Mouse (Mus musculus): ENCODE data around the gene 1700015G11Rik.

The 1700015G11Rik gene

DNA sequence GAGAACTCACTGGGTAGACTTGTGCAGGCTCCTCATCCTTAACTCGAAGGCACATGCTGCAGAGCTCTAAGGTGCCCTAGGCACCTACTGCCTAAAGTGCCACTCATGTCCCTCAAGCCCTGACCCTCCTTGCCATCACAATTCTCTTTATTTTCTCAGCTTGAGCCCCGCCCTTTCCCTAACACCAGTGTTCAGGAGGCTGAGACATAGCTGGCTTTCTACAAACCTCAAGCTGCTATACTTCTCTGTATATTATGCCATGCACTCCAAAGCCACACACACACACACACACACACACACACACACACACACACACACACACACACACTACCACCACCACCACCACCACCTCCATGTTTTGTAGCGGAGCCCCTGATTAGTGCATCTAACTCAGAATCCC, at the start of gene 1700015G11Rik:
TSS of gene 1700015G11Rik (minus strand) at position 101 of the 400 bp plus-strand sequence.
- no peak for DNase-seq (ENCODE audit: low spot score)

DNA sequence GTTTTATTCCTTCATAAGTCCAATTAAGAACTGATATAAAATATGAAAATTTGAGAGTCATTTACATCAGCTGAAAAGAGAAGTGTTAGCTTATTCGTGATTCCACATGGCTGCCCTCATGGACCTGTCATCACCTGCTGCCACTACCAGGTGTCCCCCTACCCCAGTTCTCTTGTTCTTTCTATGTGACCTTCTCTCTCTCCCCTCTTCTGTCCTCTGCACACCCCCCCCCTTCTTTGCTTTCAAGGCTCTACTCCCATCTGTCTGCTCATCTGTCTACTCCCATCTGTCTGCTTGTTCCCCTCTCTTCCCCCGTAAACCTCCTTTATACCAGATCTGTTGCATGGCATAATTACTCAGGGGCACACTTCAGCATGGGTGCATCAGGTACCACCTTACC, 41.4 kb upstream of the 1700015G11Rik start:
- no peak for DNase-seq (ENCODE audit: low spot score)

DNA sequence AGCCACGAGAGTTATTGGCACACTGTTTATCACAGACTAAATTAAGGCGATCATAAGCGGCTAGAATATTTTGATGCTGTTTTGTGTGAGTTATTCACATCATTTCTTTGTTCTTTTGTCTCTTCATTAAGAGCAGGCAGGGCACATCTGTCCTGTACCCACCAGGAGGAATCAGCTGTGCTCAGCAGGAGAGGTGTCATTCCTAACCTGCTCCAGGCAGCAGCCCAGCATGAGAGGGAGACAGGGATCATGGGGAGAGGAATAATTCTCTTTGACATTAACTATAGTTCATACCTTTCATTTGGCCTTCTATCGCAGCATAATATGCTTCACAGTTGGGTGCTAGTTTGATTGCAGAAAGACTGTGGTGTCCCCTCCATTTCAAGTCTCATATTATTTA, 40.7 kb upstream of the 1700015G11Rik start:
- DNase-seq (ENCODE audit: low spot score) = no peak

DNA sequence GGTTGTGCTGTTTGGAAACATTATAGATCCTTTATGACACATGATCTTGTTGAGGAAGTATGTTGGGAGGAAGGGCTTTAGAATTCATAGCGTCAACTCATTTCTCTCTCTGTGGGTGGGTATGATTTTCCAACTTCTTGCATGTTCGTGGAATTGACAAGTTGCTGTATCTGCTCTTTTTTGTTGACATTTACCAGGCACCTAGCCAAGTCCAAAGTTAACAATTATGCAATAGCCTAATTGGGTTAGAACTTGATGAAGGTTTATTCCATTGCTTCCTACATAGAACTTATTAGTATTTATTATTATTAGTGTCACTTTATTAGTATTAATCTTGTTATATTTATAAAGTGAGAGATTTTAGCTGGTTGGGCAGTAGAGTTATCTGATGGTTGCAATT, 40.3 kb upstream of the 1700015G11Rik start:
- DNase-seq (ENCODE audit: low spot score) = no peak

DNA sequence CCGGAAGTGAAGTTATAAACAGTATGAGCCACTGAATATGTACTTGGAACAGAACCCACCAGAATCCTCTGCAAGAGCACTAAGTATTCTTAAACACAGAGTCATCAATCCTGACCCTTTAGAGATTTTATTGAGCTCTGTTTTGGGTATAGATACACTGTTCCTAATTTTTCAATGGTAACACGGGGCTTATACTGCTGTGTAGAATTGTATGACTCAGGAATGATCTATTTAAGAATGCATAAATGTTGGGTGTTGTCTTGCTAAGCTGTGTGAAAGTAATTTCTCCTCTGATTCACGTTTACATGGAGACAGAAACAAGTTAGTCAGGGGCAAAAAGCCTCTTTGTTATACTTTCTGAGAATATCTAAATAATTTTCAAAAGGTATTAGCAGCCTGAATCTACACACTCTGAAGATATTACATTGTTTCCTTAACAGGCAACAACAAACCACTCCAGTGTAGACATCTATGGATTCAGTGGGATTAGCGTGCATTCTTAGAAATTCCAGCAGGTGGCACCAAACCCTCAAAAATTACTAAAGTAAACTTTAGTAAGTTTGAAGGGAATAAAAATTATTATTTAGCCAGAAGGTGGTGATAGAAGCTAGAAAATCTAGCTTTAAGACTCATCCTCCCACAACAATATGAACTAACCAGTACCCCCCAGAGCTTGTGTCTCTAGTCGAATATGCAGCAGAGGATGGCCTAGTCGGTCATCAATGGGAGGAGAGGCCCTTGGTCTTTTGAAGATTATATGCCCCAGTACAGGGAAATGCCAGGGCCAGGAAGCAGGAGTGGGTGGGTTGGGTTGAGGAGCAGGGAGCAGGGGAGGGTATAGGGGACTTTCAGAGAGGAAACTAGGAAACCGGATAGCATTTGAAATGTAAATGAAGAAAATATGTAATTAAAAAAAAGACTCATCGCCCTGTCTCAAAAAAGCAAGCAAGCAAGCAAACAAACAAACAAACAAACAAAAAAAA, 22.4 kb upstream of the 1700015G11Rik start:
- DNase-seq (ENCODE audit: low spot score) = peak; percentile 28

DNA sequence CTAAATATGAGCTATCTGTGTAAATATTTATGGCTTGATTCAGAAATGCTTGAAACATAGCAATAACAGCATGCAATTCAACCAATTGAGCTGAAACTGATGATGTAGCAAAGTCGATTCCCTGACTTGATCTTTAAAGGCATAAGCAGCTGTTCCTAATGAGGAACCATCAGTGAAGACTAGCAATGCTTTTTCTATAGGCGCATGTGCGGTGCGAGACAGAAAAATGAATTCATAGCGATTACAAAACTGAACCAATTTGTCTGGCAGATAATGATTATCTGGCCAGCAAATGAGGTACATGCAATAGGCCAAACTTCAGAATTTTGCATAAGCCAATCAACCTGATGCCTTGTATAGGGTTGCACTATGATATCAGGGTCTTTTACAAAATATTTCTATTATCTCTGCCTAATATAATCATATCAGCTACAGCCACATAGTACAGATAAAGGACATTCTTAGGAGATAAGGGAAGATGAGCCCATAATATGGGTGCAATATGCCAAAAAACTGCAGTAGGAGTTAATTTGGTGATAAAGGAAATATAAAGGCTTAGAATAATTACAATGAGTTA, 8.6 kb upstream of the 1700015G11Rik start:
- no peak for DNase-seq (ENCODE audit: low spot score)

DNA sequence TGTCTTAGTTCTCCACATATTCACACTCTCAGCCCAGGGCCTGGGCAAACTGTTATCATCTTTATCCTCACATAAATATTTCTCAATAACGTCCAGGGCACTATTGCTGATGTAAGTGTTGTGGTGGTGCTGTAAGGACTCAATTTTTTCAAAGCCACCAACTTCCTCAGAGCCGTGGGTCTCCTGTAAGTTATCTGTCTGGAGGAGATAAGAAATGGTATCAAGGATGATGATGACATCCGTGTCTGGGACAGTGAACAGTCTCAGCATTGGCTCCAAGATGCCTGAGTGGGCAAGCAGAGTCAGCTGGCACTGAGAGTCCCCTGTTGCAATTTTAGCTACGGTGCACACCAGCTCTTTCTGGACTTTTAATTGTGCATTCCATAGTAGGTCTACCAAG, 6.5 kb upstream of the 1700015G11Rik start:
- no peak for DNase-seq (ENCODE audit: low spot score)

DNA sequence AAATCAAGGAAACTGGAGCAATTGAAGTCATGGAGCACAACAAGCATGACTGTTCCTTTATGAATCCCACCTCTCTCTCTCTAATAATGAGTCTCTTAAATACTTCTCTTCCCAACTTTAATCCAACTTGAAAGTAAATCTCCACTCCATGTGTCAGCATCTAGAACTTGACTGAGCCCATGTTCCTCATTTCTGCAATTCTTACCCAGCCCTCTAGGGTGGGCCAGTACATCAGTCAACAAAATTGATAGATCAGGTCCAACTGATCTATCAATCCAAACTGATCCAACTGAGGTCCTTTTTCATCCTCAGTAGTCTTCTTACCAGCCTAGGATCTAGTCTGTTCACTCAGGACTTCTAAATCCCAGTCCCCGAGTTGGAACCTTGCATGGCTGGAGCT, 348 bp downstream of the 1700015G11Rik start:
- no peak for DNase-seq (ENCODE audit: low spot score)

DNA sequence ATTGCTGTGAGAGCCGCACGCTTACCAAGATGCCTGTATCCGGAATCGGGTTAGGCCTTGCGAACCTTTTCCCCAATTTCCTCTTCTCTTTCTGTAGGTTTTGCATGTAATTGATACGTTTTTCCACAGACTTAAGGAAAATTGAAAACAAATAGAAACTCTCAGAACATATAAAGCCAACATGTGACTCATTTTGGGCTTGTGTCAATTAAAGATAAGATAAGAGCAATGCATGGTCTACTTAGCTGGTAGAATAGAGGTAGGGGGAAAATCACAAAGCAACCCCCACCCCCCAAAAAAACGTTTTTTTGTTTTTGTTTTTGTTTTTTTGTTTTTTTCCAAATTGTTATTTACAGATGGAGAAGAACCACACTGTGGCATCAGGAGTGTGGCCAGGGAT, 2.1 kb downstream of the 1700015G11Rik start:
- DNase-seq (ENCODE audit: low spot score) = no peak

DNA sequence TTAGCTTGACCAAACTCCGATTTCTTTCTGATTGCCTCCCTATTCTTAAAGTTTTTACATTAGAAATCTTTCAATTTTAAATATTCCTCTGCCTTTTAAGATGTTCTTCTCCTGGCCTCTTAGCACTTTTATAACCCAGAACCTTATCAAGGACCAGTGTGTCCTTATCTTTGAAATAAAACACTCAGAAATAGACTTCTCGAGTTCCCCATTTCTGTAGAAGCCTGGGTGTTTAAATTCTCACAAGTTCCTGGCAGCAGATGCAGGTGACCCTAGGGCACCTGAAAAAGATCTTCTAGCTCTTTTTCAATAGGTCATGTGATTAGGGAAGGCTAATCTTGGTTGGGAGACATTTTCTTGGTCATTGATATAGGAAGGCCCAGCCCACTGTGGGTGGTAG, 8.4 kb downstream of the 1700015G11Rik start:
- no peak for DNase-seq (ENCODE audit: low spot score)

DNA sequence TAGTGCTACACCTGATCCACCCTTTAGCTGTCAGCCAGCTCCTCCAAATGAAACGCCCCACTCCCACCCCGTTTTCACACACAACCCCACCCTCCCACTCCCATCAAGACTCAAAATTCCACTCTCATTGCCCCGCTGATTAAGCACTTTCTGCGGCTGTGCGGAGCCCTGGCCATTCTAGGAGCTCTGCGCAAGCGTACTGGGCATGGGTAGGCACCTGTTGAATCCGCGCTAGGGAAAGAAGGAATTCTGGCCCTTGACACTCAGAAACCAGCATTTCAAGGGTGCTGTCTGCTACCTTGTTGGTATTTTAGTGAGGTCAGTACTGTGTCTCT, 9.3 kb downstream of the 1700015G11Rik start:
- no peak for DNase-seq (ENCODE audit: low spot score)

DNA sequence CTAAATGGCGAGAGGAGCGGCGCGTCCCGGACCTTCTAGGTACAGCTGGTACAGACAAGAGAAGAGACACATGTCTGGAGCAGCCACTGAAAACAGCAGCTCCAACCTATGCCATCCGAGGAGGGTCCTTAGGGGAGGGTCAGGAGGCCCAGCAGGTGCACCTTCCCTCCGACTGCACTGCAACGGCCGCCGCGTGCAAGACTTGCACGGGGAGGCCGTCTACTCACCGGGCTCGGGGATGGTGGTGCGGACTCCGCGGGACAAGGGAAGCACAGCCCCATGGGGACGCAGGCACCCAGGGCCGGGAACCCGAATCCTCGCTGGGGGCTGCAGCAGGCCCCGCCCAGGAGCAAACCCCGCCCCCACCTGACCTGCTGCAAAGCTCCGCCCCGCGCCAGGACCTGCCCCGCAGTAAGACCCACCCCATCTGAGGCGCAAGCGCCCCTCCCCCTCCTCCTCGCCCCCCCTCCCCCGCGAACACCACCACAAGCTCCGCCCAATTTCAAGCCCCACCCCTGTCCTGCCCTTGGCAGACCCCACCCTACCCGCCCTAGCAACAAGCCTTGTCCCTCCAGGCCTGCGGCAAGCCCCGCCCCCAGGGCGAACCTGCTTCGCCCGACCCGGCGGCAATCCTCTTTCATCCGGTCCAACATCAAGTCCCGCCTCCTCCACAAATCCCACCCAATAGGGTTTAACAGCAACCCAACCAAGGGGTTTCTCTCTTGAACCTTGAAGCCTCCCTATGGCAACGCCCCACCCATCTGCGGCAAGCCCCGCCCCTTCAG, 9.8 kb downstream of the 1700015G11Rik start, which contains the start of gene Svip:
TSS of gene Svip (minus strand) at position 508 of the 785 bp plus-strand sequence.
- peak; percentile 96 for DNase-seq (ENCODE audit: low spot score)

DNA sequence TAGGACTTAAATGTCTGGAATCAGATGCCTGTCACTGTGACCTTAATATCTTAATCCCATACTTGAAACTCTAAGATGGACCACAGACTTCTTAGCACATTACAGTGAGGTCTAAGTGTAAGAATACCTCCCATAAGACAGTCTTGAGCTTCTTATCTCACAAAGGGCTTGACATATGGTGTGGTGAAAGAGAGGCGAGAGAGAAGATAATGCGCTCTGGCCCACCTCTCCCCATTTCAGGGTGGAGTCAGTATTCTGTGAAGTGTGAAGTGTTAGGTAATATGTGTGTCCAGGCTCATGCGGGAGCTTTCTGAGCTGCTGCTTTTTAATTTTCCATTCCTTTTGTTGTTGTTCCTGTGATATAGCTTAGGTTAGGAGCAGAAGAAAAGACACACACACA, 24.5 kb downstream of the 1700015G11Rik start:
- DNase-seq (ENCODE audit: low spot score) = no peak

DNA sequence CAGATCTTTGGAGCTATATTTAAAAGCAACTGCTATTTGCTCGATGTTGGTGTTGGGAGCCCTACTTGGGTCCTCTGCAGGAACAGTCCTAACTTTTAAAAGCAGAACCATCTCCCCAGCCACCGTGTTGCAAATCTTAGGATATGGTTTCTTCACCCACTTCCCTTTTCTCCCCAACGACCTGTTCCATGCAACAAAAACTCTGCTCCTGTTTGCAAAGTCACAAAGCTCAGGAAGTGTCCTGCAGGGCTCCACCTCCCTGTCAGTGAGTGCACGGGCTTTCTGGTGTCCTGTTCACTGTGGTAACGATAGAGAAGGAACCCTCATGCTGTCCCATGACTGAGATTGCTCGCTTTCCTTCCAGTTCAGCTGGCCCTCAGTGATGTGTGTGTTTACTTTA, 28.6 kb downstream of the 1700015G11Rik start:
- no peak for DNase-seq (ENCODE audit: low spot score)

DNA sequence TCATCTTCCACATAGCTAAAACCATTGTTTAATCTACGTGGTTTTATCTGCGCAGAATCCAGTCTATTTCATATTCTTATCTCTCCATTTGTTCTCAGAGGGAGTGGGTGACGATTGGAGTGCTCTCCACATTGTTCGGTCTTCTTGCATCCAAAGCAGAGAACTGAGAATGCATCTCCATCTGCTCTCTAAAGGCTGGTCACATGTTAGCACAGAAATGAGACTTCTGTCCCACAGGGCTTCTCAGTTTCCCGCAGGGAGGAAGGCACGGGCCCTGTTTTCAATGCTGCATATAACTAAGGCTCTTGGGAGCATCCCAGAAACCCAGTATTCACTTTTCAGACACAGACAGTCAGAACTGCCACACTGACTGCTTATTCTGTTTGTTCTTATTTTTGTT, 29.8 kb downstream of the 1700015G11Rik start:
- DNase-seq (ENCODE audit: low spot score) = peak; percentile 22

DNA sequence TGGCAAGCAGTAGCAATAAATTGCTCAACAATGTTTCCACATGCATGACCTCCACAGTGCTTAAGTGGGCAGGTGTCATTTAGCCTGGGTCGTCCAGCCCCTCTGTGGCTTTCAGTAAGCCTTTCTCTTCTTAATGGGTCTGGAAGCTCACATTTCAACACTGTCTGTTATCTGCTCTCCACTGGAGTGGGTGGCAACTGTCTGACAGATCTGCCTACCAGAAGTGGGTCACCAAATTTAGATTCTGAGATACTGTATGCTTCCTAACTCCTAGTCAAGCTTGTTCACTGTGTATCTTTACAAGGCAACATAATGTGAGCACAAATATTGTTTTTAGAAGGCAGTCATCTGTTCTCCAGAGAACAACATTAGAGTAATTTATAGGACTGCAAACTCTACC, 33.2 kb downstream of the 1700015G11Rik start:
- no peak for DNase-seq (ENCODE audit: low spot score)

DNA sequence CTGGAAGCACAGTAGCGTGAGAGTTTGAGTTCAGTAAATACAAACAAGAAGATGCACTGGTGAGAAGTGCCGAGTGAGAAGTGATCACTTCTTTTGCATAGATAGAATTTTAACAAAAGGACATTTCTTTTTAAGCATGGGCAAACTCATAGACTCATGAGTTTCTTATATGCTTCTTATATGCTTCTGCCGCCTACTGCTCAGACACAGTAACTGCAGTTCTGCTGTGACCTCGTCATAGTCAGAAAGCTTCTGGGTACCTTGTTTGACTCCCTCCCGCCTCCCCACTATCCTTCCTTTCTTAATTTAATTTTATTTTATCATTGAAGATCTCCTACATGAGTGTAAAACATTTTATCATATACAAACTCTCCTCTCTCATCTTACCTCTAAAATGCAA, 36.3 kb downstream of the 1700015G11Rik start:
- DNase-seq (ENCODE audit: low spot score) = no peak

DNA sequence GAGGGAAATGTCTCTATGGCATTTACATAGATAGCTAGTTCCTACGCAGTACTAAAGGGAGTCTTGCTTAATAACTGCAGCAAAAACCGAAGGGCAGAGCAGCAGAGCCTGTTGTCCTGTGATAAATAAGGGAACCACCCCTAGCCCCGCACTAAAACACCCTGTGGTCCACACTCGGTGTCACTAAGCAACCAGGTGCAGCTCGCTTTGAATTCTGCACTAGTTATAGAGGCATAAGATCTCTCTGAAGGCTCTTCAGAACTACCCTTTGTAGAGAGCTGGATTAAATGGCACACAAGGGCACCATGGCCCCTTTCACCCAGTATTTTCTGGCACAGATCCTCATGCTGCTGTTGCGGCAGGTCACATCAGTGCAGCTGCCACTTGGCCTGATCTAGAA, 40.3 kb downstream of the 1700015G11Rik start:
- DNase-seq (ENCODE audit: low spot score) = no peak

DNA sequence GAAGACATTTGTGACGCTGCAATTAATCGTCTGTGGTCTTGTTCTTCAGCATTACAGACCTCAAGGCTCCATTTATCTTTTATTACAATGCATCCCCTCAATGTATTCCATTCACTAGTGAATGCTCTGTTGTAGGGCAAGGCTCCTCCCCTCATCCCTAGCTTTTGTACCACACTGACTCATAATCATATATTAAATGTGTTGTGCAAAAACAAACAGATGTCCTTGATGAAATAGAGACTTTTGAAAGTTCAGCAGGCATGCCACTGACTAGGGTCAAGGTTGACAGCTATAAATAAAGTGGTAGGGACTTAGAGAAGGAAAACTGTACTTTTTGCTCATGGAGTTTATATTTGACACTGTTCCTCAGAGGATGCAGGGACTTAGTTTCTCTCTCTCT, 42.0 kb downstream of the 1700015G11Rik start:
- no peak for DNase-seq (ENCODE audit: low spot score)

DNA sequence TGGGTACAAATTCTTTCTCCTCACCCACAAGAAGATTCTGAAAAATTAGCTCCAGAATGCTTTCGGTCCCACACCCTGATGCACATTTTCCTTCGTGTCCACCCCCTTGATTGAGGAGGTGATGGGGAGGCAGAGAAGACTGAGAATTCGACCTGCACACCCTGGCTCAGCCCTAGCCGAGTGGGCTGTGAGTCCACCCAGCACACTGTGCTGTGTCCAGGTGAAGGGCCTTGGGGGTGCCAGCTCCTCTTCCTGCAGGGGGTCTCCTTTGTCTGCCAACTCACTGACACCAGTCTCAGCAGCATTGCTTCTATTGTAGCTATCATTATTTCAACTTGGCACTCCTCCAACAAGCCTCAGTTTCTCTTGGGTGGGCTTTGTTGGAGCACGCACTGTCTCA, 42.4 kb downstream of the 1700015G11Rik start:
- DNase-seq (ENCODE audit: low spot score) = no peak

DNA sequence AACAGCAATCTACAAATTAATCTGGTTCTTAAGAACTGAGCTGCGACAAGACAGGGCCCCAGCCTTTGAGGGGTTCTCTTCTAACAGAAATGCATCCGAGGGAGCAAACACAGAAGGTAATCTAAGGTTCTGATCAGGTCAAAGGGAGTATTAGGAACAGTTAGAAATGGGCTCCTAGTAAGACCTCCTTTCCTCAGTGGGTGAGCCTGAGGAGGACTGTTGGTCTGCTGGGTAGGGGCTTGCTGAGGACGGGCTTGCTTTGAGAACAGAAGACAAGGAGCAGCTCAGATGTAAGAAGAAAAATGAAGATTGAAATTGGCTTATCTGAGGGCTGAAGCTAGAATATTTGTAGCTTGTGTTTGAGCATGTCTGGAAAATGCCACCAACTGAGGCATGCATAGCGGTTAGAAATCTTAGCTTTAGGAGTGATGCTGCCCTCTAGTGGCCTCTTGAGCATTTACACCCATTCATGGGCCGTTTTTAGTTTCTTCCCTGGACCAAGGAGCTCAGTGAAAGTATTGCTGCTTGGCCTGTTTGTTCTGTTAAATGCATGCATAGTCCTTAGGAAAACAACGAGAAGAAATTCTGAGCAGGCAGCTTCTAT, 43.2 kb downstream of the 1700015G11Rik start:
- peak; percentile 65 for DNase-seq (ENCODE audit: low spot score)

DNA sequence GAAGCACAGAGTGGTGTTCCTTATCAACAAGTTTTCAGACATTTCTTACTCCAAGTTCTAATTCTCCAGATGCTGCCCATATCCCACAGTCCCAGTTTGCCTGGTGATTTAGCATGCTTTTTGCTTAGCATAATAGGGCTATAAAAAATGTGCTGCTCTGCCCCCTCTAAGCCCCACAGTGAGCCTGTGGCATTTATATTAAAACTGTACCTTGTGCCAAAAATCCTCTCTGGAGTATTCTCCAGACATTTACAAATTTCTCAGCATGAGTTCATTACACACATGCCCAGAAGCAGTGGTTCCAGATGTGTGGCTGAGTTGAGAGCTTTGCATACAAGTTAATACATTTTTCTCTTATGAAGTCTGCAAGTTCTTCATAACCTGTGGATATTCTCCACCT, 46.1 kb downstream of the 1700015G11Rik start:
- DNase-seq (ENCODE audit: low spot score) = no peak
